Mouse (Mus musculus) ES-CJ7 (cell line): Measurements from ENCODE around the gene Abcg8.

Experiments used
- DNase-seq: peaks from one replicate; pipeline ENCODE4 v3.0.0; 2011; ENCODE audit warnings: low read depth, low spot score

Gene Abcg8

DNA sequence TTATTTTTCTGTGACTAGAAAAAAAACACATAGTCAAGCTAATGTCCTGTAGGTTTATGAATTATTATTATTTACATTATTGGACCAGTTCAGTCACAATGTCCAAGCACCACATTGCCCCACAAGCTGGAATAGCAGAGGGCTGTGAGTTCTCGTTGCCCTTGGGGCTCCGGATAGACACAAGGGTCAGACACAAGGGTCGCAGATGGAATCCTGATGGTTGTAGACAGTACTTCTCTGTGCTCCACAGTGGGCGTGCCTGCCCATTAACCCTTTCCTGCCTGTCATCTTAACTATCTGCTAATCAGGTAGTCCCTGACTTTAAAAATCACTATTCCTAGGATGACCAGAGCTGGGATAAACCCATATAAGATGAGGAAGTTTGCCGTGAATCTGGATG, 17.9 kb upstream of the Abcg8 start:
- DNase-seq, result no peak

DNA sequence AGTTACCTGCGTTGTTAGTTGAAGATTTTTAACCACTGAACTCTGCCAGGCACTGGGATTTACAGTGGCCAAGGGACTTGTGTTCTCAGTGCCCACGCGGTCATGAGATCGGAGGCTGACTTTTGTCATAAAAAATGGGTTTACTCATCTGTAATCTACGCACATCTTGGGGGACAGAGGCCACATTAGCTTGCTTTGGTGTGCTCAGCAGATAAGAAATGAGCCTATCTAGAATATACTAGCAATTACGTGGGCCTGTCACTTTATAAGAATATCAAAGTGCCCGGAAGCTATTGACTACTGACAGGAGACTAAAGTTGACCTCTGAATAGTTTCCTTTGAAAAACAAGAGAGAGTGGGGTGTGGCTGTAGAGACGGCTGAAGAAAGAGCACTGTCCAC, 17.2 kb upstream of the Abcg8 start:
- no peak for DNase-seq

DNA sequence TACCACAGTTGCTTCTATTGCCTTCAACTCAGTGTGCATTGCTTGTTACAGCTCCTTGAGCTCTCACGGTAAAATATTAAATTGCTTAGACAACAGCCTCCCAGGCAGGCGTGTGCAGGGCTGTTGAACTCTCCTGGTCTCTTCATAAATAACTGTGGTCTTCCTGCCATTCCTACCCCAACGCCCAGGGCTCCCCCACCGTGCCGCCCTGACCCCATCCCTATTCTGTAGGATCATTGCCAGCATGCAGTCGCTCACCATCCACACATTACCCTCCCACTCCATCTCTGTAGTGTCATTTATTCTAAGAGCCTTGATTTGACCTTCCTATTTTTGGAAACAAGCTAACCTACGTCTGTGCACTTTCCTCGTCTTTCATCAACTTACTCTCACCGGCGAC, 11.0 kb upstream of the Abcg8 start:
- no peak for DNase-seq

DNA sequence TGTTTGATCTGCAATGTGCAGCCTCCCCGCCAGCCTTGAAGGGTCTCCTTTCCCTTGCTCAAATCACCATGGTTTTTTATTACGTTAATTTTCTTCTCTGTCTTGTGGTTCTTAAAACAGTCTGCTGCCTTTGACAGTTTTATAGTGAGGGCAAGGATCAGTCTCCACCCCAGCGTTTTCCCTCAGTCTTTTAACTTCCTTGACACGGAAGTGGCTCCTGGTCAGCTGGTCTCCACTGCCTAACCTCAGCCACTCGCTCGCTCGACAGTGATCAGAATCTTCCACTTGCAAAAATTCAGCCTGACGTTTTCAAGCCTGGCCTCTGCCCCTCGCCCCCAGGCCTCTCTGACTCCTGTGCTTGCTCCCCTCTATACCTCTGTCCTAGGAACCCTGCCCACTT, 10.4 kb upstream of the Abcg8 start:
- no peak for DNase-seq

DNA sequence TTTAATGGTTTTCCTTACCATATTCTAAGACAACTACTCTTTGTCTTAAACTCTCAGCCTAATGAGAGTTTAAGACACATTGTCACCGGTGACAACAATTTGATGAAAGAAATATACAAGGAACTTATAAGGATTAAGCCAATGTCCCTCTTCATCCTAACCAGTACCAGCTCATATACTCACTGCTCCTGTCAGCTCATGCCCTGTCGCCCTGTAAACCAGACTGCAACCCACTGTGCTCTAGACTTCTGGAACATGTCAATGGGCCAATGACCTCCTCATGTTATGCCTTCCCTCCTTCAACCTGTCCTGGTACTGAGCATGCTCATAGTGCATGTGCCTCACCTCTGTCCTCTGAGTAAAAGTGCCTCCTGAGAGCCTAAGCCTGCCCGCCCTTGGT, 8.3 kb upstream of the Abcg8 start:
- no peak for DNase-seq

DNA sequence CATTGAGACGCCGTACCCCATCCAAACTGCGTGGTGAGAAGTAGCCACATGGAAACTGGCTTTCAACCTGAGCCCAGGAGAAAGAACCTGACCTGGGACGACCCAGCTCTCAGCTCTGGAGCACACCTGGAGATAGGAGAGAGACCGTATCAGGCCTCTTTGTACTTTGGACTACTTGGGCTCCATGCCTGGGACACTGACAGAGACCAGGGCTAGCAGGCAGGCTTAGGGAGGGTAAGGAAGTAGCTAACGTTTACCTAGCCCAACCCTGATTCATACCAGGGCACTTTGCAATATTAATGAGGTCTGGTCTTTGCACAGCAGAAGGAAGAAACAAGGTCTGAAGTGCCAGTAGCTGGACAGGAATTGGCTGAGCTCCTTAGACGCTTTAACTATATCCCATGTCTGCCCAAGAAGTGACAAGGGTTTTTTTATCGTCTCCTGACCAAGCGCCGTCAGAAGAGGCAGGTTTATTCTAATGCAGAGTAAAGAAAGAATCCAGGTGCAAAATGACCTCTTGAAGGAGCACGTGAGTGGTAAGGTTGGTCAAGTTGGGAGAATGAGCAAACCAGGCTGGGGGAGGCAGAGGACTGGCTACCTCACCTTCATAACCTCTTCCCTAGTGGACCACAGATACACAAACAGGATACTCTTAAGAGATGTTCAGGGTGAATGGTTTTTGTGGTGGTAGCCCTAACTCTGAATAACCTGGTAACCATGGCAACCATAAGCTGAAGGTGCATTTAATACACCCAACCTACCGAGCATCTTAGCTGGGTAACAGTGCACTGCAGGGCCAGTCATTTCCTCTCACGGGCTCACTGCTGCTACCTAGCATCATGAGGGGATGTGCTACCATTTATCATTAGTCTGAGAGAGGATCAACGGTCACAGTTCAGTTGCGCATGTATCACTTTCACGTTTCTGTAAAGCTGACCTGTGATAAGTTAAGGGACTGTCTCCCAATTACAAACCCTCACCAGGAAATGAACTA, 3.4 kb upstream of the Abcg8 start:
- no peak for DNase-seq

DNA sequence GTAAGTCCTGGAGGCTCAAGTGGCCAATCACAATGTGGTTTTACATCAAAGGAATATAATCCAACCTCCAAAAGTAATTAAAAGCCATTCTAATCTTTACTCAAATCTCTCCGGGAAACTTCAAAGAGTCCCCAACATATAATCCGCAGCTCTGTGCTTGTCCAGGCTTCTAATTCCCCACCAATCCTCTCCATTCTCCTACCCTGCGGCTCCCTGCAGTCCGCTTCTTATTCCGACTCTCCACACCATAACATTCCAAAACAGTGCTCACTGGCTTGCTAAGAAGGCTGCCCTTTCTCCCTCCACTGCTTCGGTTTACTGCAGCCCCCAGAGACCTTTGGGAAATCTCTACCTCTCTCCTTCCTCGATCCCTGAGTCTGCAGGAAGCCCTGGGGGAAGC, 2.1 kb upstream of the Abcg8 start:
- DNase-seq, result no peak

DNA sequence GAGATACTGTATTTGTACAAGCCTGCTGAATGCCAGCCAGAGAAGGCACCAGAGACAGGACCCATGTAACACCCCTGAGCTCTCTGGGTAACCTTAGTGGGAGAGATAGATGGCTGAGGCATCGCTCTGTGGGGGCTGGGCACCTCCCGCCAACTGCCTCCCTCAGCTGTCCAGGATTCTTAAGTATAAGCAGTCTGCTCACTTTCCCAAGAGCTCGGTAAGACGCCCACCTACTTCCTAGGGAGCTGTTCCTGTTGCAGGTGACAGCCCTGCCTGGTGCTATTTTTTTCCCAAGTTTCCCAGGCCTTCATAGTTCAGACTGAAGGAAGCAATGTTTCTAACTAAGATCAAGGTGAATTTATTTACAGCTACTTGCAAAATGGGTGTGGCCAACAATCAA, 898 bp upstream of the Abcg8 start:
- DNase-seq, result no peak

DNA sequence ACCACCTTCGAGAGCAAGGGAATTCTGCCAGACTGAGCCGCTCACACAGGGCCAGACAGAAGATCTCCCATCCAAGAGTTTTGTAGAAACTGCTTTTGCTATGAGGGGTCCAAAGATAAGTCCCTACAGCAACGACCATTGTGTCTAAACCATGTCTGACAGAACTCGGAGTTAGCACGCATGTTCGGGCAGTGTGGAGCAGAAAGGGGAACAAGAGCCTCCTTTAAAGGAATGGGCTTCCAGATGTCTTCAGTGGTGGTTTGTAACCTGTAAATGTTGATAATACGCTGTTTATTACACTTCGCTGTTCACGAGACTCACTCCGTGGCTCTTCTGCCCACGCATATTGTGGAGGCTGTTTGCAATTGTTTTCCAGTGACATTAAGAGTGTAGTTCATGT, 1.5 kb downstream of the Abcg8 start:
- no peak for DNase-seq

DNA sequence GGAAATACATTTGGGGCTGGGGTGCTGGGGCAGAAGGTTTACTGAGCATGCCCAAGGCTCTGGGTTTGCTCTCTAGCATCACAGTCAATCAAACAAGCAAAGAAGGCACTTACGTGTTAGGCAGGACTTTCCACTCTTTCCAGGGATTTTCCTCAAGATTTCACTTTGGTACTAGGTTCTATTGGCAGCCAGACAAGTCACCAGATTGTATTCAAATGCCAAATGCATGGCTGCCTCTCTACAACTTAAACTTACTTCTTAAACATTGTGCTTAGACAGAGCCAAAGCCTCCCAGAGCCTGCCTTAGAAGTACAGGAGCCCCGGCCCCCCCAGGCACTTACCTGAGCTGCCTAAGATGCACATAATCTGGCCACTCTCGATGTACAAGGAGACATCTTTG, 5.6 kb downstream of the Abcg8 start:
- DNase-seq, result no peak

DNA sequence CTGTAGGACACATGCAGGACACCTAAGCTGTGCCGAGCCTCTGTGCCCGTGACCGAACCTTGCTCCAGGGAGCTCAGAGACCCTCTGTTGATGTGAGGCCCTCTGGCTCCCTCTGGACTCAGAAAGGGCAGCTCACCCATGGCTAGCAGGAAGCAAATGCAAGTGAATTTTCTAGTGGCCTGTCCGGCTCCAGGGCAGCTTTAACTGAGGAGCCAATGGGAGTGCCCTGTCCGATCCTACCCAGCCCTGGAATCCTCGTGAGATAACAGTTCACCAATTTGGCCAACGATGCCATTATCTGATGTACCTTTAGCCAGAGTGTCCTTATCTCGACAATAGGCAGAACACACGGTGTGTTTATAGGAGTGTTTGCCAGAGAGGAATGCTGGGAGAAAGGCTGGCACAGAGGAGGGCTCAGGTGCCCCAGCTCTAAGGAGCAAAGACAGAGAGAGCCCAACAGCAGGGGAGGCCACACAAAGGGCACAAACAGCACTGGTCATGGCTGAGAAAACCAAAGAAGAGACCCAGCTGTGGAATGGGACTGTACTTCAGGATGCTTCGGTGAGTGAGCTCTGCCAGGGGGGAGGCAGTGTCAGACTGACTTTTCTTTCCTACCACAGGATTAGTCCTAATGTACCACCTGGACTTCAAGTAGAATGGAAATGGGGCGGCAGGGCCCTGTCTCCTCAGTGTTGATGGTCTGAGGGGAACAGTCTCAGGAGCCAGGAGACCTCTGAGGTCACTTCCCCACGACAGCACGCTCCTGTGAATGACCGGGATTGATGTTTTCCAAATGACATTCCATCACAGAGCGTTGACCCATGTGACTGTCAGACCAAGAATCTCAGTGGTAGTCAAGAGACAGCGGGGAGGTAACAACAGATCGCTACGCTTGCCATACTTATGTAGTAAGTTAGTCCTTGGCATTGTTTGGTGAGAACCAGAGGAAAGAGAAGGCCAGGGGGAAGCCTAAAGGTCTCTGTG, 6.9 kb downstream of the Abcg8 start, which contains the start of gene Abcg5:
Gene Abcg5, minus strand, starts transcription at position 278 of the 984 bp plus-strand sequence.
- no peak for DNase-seq

DNA sequence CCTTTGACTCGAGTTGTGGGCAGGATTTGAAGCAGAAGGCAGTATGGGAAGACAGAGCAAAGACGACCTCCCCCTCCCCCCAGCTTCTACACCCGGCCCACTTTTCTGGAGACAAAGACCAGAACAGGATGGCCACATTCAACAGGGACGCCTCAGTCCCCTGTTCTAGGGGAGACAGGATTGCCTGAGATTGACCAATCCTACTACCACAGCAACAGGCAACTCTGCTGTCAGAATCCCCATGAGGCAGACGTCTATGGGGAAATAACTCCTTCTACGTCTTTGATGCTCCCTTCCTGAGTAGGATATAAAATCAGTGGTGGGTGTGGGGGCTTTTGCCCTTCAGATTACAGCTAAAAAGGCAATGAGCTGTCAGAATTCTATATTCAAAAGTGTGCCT, 8.2 kb downstream of the Abcg8 start:
- no peak for DNase-seq

DNA sequence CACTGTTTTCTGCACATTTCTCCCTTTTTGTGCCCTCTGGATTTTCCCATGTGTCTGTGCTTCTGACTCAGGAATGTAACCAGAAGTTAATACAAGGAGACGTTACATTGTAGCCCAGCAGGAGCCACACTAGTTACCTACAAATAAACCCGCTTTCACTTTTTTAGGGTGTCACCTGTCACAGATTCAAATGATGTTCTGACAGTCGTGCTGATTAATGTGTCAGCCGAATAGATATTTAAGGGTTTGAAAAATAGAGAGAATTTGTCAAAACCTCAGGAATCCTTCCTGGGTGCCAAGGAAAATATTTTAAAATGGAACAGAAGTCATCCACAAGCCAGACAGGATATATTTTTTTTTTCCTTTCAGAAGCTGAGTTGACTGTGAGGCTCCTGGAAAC, 9.2 kb downstream of the Abcg8 start:
- no peak for DNase-seq

DNA sequence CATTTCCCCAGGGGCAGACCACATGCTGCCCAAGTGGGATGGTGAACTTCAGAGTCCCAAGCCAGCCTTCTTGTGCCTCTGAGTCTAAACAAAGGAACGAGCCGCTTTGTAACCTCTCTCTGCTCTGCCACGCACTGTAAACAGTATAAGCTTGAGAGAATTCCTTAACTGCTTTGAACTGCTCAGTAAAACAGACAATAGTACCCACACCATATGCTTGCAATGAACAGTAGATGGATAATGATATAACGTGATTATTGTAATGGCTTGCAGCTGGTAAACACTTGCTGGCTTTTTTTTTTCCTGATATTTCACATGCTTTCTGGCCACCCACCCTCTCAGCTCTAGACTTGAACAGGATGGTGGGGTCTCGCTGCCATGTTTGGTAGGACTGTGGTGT, 11.9 kb downstream of the Abcg8 start:
- DNase-seq, result no peak

DNA sequence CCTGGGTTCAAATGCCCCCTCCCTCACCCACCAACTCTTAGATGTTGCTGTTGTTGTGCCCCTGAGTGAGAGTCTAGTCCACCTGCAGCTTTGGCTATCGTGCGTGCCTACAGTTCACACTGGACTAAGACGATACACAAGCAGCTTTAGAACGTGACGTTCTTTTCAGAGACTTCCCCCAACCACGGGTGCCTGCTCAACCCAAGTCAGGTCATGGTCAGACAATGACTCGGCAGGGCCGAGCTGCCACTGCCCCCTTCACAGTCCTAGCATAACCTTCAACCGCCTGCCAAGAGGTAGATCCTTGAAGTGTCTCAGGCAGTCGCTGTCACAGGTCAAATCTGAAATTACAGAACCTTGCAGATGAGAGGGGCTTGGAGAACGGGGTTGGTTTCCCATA, 12.7 kb downstream of the Abcg8 start:
- no peak for DNase-seq

DNA sequence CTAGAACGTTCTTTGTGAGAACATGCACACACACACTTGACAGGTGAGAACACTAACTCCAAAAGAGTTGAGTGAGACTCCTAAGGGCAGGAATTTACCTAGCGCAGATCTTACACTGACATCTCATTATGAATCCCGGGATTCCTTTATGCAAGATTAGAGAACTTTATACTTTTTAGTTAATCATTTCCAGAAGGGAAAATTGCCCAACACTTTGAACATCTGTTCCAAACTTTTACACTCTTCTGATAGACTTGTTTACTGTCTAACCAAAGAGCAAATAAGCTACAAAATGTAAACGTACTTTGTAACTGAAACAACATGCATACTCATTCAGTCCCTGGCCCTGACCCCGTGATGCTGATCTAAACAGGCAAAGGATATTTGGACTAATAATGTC, 13.2 kb downstream of the Abcg8 start:
- no peak for DNase-seq

DNA sequence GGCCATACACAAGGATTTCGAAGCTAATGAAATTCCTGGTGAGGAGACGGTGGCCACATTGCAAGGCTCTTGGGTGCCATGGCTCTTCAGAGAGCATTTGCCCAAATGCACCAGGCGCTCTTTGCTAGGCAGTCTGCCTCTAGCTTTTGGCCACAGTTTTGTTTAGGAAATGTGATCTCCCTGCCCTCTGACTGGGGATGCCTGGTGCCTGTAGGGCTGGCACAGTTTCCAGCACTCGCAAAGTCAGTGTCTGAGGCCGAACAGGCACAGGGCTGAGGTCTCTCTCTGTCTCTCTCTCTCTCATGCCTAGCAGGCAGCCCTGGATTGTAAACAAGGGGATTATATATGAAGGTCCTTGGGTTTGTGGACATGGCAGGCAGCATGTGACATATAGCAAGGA, 14.0 kb downstream of the Abcg8 start:
- DNase-seq, result no peak

DNA sequence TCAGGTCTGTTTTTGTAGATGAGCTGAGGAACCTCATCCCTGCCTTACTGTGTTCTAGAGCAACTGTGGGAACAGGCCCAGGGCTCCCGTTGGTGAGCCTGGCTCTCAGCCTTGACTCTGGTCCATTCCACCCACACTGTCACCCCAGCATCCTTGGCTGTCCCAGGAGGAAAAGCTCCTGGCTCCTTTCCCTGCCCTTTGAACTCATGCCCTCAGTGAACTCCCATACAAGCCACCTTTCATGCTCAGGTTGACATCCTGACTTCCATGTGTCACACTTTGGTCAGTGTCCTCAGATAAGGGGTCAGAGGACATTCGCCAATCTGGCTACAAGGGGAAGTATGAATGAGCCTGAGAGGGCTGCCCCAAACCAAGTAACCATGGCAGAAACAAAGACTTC, 17.6 kb downstream of the Abcg8 start:
- DNase-seq, result no peak

DNA sequence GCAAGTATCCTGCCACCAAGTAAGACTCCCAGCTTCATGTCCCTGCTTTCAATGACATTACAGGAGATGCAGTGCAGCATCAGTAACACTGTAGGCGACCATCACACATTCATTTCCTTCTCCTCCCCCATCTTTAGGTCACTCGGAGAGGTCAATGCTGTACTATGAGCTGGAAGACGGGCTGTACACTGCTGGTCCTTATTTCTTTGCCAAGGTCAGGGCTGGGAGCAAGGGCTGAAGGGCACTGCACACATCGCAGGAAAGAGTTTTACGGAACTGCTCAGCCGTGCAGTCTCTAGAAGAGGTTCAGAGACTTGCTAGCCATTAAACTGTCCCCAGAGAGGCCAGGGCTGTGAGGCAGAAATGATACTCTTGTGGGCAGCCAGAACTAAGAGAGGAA, 20.4 kb downstream of the Abcg8 start:
- no peak for DNase-seq

DNA sequence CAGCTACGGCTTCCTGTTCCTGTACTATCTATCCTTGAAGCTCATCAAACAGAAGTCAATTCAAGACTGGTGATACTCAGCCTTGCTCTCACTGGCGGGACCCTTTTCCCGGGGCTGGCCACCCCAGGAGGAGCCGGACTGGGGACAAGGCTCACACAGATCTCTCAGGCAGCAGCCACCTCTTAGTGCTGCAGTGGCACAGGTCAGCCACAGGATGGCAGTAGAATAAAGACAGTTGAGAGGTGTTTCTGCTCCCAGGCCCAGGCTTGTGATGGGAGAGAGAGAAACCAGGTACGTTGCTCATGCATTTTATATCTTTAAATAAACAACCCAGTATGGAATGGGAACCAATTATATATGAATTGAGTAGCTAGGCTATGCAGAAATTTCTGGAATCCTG, 22.6 kb downstream of the Abcg8 start:
- DNase-seq, result peak; percentile 56

DNA sequence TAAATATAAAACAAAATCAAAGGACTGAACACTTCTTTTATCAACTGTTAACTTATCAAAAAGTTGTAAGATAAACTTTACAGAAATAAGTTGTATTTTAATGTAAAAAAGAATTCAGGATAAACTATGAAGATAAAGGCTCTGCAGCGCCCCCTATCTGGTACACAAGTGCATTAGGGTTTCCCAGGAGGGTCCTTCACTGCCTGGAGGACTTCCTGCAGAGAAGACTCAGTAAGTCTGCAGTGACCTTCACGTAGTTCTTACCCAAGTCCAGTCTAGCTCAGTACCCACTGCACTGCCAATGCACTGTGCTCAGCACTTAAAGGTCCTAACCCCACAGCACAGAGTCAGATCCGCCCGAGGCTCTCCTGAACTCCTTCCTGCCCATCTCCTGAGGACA, 31.3 kb downstream of the Abcg8 start:
- peak; percentile 31 for DNase-seq

DNA sequence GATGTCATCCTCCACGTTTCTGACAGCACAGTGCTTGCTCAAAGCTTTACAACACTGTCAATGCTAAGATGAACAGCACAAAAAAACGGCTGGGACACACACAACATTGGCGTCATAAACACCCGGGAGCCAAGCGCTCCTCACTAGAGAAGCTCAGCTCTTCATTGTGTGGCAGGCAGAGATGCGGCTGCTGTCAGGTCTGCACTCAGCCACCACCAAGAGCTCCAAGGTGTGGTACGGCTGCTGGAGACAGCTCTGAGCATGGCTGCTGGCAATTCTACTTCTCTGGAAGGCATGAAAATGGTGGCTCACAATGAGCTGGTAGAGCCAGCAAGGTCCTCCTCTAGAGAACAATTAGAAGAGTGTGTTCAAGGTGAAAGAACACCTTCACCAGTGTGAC, 32.7 kb downstream of the Abcg8 start:
- no peak for DNase-seq
